Mouse (Mus musculus) B cell, adult 2 months (primary cell): Measurements from ENCODE around the gene Gas7.

Experiments
- DNase-seq, 2 experiments: peaks; one replicate each; pipeline ENCODE4 v3.0.0; 2022

Gene Gas7

GRCm38 (mm10) chr11:67731056-67731455 is 275.8 kb downstream of the Gas7 start:
- no peak for DNase-seq

- DNase-seq = no peak
Measured at GRCm38 (mm10) chr11:67733726-67734125, 278.5 kb downstream of the Gas7 start.

GRCm38 (mm10) chr11:67734597-67734996 is 279.4 kb downstream of the Gas7 start:
- DNase-seq = no peak

GRCm38 (mm10) chr11:67738345-67738744 is 283.1 kb downstream of the Gas7 start:
- DNase-seq = no peak
